Mouse (Mus musculus): ENCODE measurements at regions not wholly inside any gene's neighbourhood (a gene's known extent, or its start where the extent isn't known, plus 50 kb on each side); places are given as distances from the start of the nearest gene placed in this dataset.

GRCm38 (mm10) chr7:67817556-67817955, 58.0 kb upstream of the Synm start:
- DNase-seq (ENCODE audit: low read depth, low spot score) = no peak

- no peak for DNase-seq (ENCODE audit: low read depth, low spot score)
Measured at GRCm38 (mm10) chr7:67814861-67815260, 55.3 kb upstream of the Synm start.

All from retina, postnatal 7 days (tissue).